Mouse (Mus musculus) urinary bladder, postnatal 36 days (tissue): ENCODE measurements around the gene Ctf2.

Experiments used
- DNase-seq, 2 experiments: peaks; one replicate each; pipeline ENCODE4 v3.0.0; 2022; ENCODE audit warnings: low spot score in 2 of 2, mixed read lengths in 1 of 2

The Ctf2 gene

DNA sequence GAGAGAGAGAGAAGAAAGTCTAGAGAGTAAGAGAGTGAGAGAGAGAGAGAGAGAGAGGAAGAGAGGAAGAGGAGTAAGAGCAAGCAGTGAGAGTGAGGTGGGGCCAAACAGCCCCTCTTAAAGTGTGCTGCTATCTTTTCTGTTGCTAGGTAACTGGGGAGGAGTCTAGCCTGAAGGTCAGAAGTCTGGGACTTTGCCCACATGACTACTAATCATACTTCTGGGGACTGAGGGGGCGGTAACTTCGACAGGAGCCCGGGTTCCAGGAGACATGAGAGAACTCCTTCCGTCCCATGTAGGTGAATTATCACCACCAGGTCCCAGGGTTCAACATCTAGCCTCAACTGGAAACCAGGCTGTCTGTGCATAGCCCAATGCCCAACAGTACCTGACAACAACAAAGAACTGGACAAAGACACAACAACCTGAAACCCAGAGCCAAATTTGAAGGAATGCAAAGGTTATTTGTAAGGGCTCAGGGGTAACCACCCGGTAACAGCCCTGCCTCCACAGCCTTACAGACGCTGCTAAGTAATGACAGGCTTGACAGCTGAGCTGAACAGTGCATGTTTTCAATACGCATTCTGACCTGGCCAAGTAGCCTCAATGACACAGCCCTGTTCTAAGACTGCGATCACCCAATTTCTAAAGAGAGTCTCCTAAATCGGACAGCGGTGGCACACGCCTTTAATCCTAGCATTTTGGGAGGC lies 45.1 kb downstream of the Ctf2 start:
- DNase-seq, result no peak

DNA sequence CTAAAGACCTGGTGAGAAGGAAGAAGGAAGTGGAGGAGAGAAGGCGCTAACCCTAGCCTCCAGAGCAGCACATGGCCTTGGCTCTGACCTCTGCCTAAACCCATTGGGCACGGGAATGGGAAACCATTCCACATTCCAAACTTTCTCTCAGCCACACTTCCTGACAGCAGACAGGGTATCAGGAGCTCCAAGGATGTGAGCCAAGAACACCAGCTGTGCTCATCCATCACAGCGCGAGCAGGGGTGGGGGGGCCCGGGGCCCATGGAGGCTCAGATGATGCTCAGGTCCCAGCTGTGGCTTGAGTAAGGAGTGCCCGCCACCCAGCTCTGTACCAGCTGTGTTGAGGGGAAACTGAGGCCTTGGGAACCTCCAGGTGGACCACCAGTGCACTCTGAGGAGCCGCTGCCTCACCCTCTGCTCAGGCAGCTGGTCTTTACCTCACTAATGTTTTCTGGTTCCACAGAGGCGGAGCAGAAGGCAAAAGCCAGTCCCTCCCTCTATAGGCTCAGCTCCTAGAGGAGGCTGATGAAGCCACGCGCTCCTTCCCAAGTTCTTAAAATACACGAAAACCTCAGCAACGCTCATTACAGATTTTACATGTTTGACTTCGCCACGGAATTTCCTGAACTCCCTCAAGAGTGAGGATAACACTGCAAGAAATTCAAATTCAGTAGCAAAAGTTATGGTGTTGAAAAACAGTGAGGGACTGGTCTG lies 46.5 kb downstream of the Ctf2 start:
- no peak for DNase-seq

DNA sequence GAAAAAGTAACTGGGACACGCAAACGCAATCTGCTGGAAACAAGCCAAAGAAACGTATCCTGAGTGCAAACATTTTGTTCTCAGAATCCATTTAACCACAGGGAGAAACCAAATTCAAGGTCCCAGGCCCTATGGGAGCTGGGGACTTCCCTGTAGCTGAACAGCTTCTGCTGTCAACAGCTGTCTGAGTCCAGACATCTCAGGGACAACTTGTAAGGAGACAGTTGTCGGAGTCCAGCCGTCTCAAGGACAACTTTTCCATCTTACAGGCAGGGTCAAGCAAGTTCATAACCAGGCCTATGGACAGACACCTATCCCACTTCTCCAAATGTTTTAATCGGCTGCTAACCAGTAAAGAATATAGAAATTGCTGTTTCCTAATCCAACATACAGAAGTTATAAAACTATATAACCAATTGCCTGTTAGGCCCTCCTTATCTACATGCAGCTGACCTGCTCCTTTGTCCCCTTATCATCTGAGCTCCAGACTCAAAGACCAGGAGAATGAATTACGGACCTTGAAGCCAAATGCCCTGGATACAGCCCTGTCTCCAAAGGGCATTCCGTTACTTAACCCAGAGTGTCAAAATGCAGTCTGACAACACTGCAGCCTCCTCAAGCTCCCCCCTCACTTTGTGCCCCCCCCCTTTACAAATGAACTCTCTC lies 49.9 kb downstream of the Ctf2 start:
- no peak for DNase-seq

DNA sequence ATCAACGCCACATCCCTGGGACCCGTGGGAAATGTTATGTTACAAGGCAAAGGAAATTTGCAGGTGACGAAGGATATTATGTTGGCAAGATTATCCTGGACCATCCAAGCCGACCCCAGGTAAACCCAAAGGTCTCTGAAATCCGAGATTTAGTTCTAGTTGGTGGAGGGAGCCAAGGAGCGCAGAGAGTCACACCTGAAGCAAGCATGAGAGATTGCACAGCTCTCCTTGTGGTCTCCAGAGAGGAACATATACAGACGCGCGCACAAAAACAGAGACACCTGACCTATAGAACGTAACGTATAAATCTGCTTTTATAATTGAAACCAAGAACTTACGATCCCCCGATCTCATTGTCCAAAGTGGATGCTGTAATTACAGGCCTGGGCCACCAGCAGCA lies 51.4 kb downstream of the Ctf2 start:
- DNase-seq, result no peak

DNA sequence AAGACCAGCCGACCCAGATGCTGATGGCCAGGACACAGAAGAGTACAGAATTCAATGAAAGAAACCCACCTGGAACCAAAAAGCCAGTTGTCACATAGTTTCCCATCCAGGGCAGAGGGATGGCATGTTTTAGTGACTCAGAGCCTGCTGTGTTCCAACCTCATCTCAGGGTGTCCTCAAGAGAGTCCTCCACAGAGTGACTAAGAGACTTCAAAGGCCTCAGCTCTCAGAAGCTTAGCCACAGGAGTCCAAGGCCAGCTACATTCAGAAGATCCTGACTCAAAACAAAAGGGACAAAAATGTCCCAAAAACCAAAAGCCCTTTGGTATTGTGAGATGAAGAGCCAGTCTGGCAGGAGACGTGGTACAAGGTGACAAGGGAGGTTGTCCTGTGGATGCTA lies 53.2 kb downstream of the Ctf2 start:
- no peak for DNase-seq

DNA sequence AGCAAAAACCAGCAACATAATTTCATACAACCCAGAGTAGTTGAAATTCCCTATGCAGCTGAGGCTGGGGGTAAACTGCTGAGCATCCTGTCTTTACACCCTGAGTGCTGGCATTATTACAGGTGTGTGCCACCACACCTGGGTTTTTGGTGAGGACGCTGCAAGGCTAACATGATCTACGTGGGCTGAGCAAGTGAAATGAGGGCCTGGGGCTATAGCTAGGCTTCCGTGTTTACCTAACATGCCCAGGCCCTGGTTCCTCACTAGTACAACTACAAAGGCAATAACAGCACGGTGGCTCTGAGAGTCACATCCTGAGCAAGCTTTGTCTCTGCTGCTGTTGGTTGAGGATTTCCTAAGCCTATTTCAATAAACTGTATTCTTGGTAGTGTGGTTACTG lies 54.4 kb downstream of the Ctf2 start:
- no peak for DNase-seq

DNA sequence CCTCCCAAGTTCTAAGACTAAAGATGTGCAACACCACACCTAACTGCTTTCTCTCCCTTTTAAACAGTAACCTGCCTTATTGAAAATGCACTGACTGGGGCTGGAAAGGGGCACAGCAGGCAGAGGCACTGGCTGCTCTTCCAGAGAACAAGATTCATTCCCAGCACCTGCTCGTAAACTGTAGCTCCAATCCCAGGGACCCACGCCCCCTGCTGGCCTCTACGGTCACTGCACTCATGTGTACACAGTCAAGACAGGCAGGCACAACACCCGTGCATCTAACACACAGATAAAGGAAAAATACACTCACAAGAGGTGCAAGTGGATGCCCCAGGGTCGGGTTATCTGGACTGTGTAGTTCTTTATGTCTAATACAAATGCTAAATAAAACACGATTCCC lies 54.9 kb downstream of the Ctf2 start:
- no peak for DNase-seq

DNA sequence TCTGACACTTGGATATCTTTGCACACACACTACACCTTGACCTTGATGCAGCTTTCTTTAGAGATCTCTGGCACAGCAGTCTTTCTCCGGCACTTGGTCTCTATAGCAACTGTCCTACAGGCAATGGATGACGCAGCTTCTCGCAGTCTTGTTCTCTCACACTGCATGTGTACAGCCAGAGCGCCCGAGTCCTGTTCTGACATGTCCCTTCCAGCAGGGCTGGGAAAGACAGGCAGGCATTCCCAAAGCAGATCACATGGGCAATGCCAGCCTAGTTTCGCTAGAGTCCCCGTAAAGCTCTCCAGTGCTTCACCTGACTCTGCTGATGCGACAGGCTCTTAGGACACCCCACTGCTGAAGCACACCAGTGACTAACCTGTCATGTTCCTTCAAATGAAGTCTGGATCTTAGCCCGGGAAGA lies 56.6 kb downstream of the Ctf2 start:
- no peak for DNase-seq

DNA sequence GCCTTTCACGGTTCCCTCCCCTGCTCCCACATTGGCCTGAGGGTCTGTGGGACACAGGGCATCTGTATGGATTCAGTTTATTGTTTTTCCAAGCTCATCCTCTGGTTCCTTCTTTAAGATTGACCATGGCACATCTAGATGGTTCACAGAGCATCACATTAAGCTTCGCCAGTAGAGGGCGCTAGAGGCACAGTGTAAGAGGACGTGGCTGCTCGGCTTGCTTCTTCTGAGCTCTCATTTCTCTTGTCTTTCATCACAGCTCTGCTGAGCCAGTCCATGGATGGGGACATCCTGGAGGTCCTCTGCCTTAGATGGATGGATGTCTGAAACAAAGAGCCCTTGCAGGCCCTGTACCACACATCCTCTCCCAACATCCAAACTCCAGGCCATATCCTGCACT lies 57.0 kb downstream of the Ctf2 start:
- peak; percentile 67 to 81 for DNase-seq

DNA sequence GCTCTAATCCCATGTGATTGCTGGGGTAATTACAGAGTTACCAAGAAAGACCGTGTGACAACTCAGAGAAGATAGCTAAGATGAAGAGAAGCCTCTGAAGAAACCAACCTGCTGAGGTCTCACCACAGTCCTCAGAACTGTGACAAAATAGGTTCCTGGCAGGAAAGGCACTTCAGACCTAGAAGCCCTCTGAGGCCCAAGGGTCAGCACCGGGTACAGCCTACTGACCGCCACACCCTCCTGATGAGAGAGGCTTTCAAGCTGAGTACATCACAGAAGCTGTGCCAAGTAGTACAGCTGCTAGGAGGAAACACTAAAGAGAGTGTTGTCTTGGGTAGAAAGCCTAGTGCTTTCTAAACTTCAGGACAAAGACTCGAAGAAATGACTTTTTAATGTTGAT lies 59.2 kb downstream of the Ctf2 start:
- DNase-seq, result no peak

DNA sequence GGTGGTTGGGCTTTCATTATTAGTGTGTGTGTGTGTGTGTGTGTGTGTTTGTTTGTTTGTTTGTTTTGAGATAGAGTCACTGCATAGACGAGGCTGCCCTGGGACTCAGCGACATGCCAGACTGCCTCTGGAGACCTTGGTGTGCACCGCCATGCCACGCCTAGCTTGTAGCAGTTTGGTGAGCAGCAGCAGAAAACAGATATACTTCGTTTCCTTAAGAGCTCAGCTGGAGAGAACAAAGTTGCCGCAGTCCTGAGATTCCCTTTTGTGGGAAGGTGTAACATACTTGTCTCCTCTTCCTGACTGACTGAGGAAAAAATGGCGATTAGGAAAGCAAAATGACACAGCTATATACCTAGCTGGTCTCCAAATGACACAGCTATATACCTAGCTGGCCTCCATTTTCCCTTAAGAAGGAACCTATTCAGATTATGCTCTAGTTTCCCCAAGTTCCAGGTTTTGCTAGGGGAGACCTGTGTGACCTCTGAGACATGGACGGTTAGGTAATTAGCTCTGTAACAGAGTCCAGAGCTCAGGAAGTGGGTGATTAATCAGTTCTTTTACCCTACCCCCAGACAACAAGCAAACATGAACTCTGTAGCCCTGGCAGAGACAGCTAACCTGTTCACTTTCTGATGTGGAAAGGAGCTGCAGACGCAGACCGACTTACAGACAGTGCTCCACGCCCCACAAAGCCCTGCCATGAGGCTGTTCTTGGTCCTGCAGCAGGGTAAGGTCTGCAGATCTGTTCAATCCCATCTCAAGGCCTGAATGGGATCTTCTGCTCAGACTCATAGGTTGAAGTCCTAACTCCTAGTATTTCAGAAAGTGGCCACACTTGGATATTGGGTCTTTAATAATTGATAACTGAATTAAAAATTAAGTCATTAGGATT lies 59.8 kb downstream of the Ctf2 start:
- no peak for DNase-seq
